Mouse (Mus musculus): ENCODE results near the gene Rnf128.
A peak's percentile ranks its signal among the peaks of the same experiment; 100 is the strongest.
"Not testable (repeated sequence)": the region's sequence is repeated elsewhere in the genome, so short reads cannot be mapped to it uniquely, and the experiment has no call there.

Gene Rnf128

GRCm38 (mm10) chrX:139562925-139563461 is at the start of gene Rnf128:
TSS of gene Rnf128 (plus strand) at chrX:139563316.
- DNase-seq (ENCODE audit: low spot score): peak; percentile 37

DNA sequence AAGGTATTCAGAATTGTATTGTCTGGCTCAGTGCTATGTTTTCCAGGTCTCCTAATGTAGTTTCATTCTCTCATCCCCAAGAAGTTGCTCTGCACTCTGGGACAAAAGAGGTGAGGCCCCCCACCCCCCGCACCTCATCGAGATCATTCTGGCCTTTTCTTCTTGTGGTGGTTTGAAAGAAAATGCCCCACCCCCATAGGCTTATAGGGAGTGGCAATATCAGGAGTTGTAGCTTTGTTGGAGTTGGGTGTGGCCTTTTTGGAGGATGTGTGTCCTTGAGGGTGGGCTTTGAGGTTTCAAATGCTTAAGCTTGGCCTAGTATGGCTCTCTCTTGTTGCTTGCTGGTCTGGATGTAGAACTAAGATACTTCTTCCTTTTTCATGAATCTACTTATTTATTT is 47.0 kb upstream of the Rnf128 start:
- no peak for DNase-seq (ENCODE audit: low spot score)

DNA sequence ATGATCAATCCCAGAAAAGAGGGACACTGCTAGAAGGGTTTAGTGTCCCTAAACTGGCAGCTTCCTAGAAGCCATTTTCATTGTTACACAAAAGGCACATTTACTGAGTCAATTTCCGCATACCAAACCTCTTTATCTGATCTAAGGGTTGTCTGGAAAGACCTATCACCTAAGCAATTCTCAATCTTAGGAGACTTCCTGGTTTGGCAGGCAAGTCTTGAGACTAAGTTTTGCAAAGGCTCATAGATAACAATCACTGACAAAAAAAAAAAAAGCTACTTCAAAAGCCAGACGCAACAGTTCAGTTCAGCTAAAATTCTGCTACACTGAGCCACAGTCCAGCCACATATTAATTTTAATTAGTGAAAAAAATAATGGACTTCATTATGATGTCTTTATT is 43.9 kb upstream of the Rnf128 start:
- no peak for DNase-seq (ENCODE audit: low spot score)

DNA sequence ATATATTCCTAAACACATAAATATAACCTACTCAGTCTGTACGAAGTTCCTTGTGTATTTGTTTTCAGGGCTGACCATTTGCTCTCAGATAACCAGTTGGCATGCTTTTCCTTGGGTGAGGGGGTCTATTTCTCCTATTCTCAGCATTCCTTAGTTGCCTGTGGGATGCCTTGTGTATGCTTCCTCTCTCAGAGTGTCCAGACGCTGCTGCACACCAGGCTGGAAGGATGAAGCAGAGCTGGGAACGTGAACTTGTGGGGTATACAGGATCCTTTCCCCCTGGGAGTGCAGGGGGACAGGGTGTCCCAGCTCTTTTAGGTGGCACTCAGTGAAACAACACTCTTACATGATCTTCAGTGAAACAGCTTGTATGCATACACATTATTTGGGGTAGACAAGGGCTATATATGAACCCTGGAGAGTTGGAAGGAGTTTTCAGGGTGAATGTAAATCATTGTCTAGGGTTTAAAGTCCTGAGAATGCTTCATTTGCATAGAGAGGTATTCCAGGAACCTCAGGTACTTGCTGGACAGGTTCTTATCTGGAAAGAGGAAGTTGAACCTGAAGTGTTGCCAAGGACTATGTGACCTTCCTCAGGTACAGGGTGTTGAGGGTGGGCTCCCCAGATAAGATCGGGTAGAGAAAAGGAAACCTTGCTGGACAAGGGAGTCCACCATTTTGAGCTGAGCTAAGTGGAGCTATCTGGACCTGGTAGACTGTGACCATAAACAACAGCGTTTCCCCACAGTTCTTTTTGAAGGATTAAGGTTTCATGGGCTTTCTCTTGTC is 38.6 kb upstream of the Rnf128 start:
- peak; percentile 48 for DNase-seq (ENCODE audit: low spot score)

- DNase-seq (ENCODE audit: low spot score): no peak
Observed at GRCm38 (mm10) chrX:139525724-139526123, 37.4 kb upstream of the Rnf128 start.

DNA sequence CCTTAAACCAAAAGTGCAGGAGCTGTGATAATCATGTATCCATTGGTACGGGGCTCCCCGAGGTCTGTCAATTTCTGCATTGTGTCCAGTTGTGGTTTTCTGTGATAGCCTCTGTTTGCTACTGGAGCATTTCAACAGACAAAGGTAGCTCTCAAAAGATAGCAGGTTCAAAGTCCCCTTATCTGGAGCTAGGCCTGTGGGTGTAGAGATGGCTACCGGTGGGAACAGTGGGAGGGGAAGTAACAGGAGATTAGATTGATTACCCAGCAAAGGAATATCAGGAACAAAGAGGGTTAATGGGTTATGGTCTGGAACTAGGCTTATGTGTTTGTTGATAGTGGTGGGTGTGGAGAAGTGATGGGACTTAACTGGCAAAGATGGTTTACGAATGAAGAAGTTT is 36.1 kb upstream of the Rnf128 start:
- DNase-seq (ENCODE audit: low spot score): peak; percentile 12

GRCm38 (mm10) chrX:139529678-139530077 is 33.4 kb upstream of the Rnf128 start:
- no peak for DNase-seq (ENCODE audit: low spot score)

DNA sequence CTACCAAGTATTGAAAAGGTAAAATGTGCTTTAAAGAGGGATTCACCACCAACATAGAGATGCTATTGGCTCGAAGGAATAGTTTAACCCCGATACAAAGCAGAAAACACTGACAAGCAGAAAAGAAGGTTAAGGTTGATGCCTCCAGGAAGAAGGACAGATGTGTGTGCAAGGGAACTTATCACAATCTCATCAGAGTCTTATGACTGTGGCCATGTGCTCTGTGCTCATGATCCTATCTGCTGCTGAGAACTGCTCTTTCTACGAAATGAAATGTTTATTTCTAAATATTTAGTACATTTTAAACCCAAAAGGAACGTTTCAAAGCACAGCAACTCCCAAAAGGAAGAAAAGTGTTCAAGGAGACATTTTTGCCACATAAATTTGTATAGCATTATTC is 30.8 kb upstream of the Rnf128 start:
- no peak for DNase-seq (ENCODE audit: low spot score)

DNA sequence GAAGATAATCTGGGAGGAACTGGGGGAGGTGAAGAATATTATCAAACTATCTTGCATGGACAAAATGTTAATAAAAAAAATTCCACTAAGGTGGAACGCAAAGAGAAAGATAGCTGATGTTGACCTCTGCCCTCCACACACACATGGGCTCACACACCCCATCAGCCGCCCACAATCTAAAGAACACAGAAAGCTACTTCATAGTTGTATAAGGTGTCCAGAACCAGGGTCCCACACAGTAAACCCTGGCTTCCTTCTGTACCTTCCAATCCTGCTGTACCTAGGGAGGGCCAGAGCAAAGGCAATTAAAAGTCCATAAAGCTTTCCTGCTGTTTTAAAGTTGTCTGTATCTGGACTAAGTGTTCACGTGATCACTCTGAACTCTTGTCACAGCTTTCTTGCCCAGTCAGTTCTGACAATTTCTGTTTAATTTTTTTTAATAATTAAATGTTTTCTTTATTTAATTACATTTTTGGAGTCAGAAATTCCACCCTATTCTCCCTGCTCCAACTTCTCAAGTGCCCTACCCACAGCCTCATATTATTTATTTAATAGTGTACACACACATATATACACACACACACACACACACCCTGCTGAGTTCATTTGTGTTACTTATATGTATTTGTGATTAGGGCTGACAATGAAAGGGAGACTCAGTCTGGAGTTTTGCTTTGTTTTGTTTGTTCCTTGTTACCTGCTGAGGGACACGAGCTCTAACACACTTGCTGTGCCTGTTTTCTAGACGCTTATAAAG is 25.3 kb upstream of the Rnf128 start:
- no peak for DNase-seq (ENCODE audit: low spot score)

DNA sequence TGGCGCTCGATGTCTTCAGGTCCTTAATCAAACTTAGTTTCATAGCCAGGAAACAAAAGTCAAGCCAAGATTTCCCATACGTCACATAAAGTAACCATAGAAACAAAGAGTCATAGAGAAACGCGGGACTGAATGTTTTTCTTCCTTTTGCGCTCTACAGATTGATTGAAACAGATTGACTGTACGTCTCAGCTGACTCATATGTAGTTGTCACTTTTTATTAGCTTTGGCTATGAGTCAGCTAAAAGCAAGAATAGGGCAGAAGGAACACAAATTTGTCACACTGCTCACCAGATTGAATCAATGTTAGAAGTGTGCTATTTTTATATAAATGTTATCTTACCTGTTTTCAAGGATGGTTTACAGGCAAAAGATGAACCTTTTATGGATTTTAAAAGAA is 19.4 kb upstream of the Rnf128 start:
- no peak for DNase-seq (ENCODE audit: low spot score)

GRCm38 (mm10) chrX:139550456-139550855 is 12.7 kb upstream of the Rnf128 start:
- no peak for DNase-seq (ENCODE audit: low spot score)

GRCm38 (mm10) chrX:139552090-139552489 is 11.0 kb upstream of the Rnf128 start:
- no peak for DNase-seq (ENCODE audit: low spot score)

DNA sequence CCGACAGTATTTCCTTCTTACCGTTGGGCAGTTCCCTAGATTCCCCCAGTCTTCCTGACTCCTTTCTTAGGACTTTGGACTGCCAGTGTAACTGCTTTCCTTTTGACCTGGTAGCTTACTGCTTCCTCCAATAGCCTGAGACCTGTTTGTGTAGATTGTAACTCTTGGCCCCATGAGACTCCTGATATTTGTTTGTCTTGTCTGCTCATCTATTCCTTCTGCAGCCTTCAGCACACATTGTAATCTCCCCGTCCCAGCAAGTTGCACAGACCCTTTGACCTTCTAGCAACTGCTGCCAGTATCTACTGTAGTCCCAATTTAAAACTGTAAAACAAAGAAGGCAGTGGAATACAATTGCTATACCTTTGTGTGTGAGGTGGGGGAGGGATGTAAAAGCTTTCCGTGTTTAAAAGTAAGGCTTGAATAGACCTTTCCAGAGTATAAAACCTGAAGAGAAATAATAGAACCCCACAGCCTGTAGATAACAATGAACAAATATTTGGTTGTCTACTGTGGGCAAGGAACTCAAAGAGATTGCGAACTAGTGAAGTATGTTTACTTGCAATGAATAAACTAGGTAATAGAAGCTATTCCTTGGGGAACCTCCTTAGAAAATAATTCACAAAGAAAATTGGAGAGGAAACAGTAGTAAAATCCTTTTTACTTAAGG is 726 bp upstream of the Rnf128 start:
- DNase-seq (ENCODE audit: low spot score): peak; percentile 74

GRCm38 (mm10) chrX:139570054-139570453 is 6.9 kb downstream of the Rnf128 start:
- no peak for DNase-seq (ENCODE audit: low spot score)

GRCm38 (mm10) chrX:139578649-139579278 is 15.6 kb downstream of the Rnf128 start:
- DNase-seq (ENCODE audit: low spot score): no peak

DNA sequence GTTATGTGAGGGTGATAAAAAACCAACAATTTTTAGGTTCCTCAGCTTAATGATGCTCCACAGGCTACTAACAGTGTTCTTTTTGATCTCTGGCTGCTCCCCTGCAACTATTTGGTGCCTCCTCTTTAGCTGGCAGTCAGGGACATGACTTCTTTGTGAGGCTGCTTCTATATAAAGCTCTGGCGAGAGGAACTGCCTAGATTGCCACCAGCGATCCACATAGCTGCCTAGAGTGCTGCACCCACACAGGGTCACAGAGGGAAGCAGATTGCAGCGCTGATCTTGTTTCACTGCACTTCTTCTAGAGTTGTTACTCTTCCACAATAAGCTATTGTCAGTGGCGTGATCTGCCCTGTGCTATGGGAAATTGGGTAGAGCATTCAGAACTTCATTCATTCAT is 20.5 kb downstream of the Rnf128 start:
- DNase-seq (ENCODE audit: low spot score): no peak

- not testable (repeated sequence) for DNase-seq (ENCODE audit: low spot score)
Observed at GRCm38 (mm10) chrX:139586676-139587075, 23.6 kb downstream of the Rnf128 start.

- DNase-seq (ENCODE audit: low spot score): peak; percentile 26
Observed at GRCm38 (mm10) chrX:139596404-139596803, 33.3 kb downstream of the Rnf128 start.

DNA sequence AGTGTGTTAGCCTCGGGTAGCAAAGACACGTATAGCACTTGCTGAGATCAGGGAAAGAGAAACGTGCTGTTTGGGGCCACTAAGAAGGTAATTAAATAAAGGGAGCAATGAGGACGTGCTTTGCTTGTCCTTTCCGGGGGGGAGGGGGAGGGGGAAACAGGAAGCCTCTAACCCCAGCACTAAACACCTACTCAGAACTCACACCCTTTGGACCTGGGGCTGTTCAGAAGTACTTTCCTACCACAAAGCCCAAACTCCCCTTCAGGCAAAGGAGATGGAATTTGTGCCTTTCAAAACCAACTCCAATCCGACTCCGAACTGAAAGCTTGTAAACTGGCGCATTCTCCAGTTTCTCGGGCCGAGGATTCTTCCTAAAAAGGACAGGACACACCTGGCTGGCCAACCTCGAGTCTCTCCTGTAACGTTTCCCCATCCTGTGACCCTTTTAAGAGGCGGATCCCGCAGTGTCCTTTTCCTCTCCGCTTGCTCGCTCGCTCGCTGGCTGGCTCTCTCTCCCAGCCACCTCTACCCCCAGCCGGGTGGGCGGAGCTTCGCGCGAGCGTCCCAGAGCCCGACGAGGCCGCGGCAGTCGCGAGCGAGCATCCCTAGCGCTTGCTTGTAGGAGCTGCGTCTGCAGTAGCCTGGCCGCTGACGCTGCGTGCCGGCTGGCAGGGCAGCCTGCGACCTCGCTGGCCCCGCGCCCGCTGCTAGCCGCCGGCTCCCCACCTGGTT is 47.1 kb downstream of the Rnf128 start:
- peak; percentile 87 for DNase-seq (ENCODE audit: low spot score)

GRCm38 (mm10) chrX:139610765-139611300 is 47.7 kb downstream of the Rnf128 start:
- DNase-seq (ENCODE audit: low spot score): peak; percentile 13

GRCm38 (mm10) chrX:139614761-139615160 is 51.6 kb downstream of the Rnf128 start:
- DNase-seq (ENCODE audit: low spot score): no peak

Data from yolk sac, embryonic 10.5 days (tissue).